Mouse (Mus musculus) midbrain, embryonic 10.5 days (tissue): Measurements from ENCODE around the gene Msh2. TPM values are rescaled to one million over a fixed set of nuclear protein-coding genes. Genes with fewer than 3 reads are reported as not detected.
"Not testable (repeated sequence)": the region's sequence is repeated elsewhere in the genome, so short reads cannot be mapped to it uniquely, and the experiment has no call there.

Experiments used
- DNase-seq: peaks from one replicate; pipeline ENCODE4 v3.0.0-alpha.2; 2017; ENCODE audit warnings: low spot score
- H3K27ac ChIP-seq: fragments of 300-500 bp; sonication (generic); replicated peaks from 2 replicates; pipeline ENCODE4 v1.5.1; 2016; ENCODE audit warnings: mild to moderate bottlenecking
- H3K27me3 ChIP-seq: fragments of 300-500 bp; sonication (generic); 2 replicates; pipeline ENCODE4 v1.6.1; 2016; ENCODE audit warnings: low read depth, mild to moderate bottlenecking; ENCODE audit not compliant: poor library complexity, severe bottlenecking
- H3K36me3 ChIP-seq: fragments of 300-500 bp; sonication (generic); 2 replicates; pipeline ENCODE4 v1.6.1; 2016; ENCODE audit warnings: mild to moderate bottlenecking, moderate library complexity
- H3K4me1 ChIP-seq: fragments of 300-500 bp; sonication (generic); 2 replicates; pipeline ENCODE4 v1.6.1; 2016
- H3K4me3 ChIP-seq: fragments of 300-500 bp; sonication (generic); 2 replicates; pipeline ENCODE4 v1.5.1; 2016; ENCODE audit warnings: mild to moderate bottlenecking, moderate library complexity
- H3K9me3 ChIP-seq: fragments of 300-500 bp; sonication (generic); replicated peaks from 2 replicates; pipeline ENCODE4 v1.6.1; 2016; ENCODE audit warnings: mild to moderate bottlenecking
- WGBS: fragments of 180-500 bp; shearing (Covaris S2); methylation state at CpG from one replicate; pipeline ENCODE4 v1.1.7; 2016; 5-methylcytosine and 5-hydroxymethylcytosine counted together
- polyA plus RNA-seq: library from polyadenylated mRNA; unstranded; fragments of >200 nt; fragmentation: Nextera tagmentation; extraction: Ambion mirVana; gene quantifications from 2 replicates; pipeline ENCODE4 v1.2.1, GENCODE M21; 2016

Gene Msh2
- polyA plus RNA-seq, 1 experiment from 2014 or later = 141 TPM

DNA sequence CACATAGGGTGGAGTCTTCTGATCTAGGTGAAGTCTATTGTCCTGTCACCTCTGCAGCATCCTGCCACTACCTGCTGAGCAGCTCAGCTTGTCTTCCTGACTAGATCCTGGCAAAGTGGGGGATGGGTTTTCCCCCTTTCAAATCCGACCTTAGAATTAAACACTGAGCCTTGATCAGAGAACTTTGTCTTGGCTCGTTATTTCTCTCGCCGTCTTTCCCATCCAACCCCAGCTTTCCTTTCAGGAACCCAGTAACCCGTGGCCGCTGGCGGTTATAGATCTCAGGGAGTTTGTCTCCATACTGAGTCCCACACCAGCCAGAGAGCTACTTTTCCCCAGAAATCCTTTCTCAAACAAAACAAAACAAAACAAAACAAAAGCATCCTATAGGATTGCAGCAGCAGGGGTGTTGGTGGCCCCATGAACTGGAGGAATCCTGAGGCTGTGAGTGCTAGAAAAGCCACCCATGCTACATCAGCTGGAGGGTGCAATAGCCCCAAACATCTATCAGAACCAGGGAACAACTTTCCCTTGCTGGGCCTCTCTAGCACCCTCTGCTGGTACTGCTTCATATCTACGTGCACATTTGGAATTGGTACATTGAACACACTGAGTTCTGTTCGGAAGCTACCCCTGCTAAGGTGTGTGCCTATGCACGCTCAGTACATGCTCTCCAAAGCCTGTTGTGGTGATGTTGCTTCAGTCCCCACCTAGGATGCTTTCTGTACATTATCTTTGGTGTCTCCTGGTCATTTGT is 6.9 kb upstream of the Msh2 start:
- WGBS = 85% methylated on average over 10 of the region's 10 CpGs
- H3K4me1 ChIP-seq = no peaks in the 10 kb centered on the region
- no peak overlapping the region for H3K27ac ChIP-seq
- DNase-seq = peak; percentile 45
- peaks cover 9% of the 10 kb centered on the region; the same call in 1 of the 2 replicates for H3K9me3 ChIP-seq
- H3K4me3 ChIP-seq = no peak overlapping the region
- no peaks in the 10 kb centered on the region for H3K27me3 ChIP-seq
- H3K36me3 ChIP-seq = no peaks in the 10 kb centered on the region

DNA sequence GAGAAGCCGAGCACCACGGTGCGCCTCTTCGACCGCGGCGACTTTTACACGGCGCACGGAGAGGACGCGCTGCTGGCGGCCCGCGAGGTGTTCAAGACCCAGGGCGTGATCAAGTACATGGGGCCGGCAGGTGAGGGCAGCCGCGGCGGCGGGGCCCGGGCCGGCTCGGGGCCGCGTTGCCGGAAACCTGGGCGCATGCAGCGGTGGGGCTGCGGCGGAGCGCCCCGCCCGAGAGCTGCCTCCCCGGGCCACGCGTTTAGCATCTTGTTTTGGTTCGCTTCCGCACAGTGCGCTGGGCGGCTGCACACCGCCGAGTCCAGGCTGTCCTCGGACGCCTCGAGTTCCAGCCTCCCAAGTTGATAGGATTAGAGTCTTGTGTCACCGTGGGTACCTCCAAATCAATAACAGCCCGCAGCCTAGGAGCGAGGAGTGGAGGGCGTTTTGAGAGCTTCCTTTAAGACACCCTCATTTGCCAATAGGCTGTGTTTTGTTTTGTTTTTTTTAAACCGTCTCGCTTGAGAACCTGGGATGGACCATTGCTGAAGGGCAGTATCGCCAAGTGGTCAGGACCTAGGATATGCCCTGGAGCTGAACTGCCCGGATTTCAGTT is 652 bp downstream of the Msh2 start:
- DNase-seq = peak; percentile 67
- peak overlapping the region; percentile 95 for H3K27ac ChIP-seq

GRCm38 (mm10) chr17:87676916-87677474 is 4.9 kb downstream of the Msh2 start:
- Histone ChIP-seq H3K4me1 (peaks cover 33% of the 10 kb centered on the region), H3K36me3 (peaks cover 77% of the 10 kb centered on the region)
- not testable (repeated sequence) for H3K4me3 ChIP-seq, H3K27me3 ChIP-seq, H3K9me3 ChIP-seq, H3K27ac ChIP-seq, DNase-seq
- 98% methylated on average over 1 of the region's 1 CpGs for WGBS

More for the DNA sequence above, 652 bp downstream of the Msh2 start:
- H3K4me1 ChIP-seq = peaks cover 40% of the 10 kb centered on the region
- H3K27me3 ChIP-seq = no peaks in the 10 kb centered on the region
- H3K36me3 ChIP-seq = peaks cover 38% of the 10 kb centered on the region
- under 1% methylated on average over 54 of the region's 54 CpGs for WGBS
- H3K4me3 ChIP-seq = peak overlapping the region; percentile 91
- 0 out of 2 replicates have a peak, but pooled peaks cover 9% of the 10 kb centered on the region for H3K9me3 ChIP-seq

GRCm38 (mm10) chr17:87677656-87678055 is 5.5 kb downstream of the Msh2 start:
- H3K9me3 ChIP-seq = 0 out of 2 replicates have a peak, but pooled peaks cover 9% of the 10 kb centered on the region
- WGBS = 95% methylated on average over 8 of the region's 8 CpGs
- H3K4me3 ChIP-seq = no peak overlapping the region
- peaks cover 83% of the 10 kb centered on the region for H3K36me3 ChIP-seq
- H3K4me1 ChIP-seq = peaks cover 30% of the 10 kb centered on the region
- no peak overlapping the region for H3K27ac ChIP-seq
- no peaks in the 10 kb centered on the region for H3K27me3 ChIP-seq
- DNase-seq = no peak

DNA sequence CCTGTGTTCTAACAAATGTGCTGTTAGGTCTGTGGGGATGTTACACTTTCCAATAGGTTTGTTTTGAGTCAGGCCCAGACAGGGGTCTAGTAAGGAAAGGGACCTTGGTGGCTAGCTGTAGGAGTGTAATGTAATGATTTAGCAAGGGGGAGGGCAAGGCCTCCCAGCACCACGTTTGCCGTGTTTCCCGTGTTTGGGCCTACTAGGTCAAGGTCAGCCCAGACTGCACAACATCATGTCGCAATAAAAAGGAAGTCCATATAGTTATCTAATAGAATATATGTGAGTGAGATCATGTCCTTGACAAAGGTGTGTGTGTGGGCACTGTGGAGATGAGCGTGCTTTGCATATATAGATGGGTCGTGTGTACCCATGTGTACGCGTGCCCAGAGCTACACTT is 17.1 kb downstream of the Msh2 start:
- WGBS = 95% methylated on average over 8 of the region's 8 CpGs
- Histone ChIP-seq H3K4me1 (no peaks in the 10 kb centered on the region), H3K27me3 (no peaks in the 10 kb centered on the region), H3K4me3 (no peak overlapping the region), H3K27ac (no peak overlapping the region), H3K9me3 (no peaks in the 10 kb centered on the region), H3K36me3 (peaks cover 96% of the 10 kb centered on the region)
- DNase-seq = no peak

GRCm38 (mm10) chr17:87691958-87692357 is 19.8 kb downstream of the Msh2 start:
- Histone ChIP-seq H3K36me3 (peaks cover 96% of the 10 kb centered on the region), H3K27ac (no peak overlapping the region), H3K9me3 (no peaks in the 10 kb centered on the region), H3K27me3 (no peaks in the 10 kb centered on the region), H3K4me3 (no peak overlapping the region), H3K4me1 (no peaks in the 10 kb centered on the region)
- WGBS = 91% methylated on average over 5 of the region's 5 CpGs
- peak; percentile 49 for DNase-seq

DNA sequence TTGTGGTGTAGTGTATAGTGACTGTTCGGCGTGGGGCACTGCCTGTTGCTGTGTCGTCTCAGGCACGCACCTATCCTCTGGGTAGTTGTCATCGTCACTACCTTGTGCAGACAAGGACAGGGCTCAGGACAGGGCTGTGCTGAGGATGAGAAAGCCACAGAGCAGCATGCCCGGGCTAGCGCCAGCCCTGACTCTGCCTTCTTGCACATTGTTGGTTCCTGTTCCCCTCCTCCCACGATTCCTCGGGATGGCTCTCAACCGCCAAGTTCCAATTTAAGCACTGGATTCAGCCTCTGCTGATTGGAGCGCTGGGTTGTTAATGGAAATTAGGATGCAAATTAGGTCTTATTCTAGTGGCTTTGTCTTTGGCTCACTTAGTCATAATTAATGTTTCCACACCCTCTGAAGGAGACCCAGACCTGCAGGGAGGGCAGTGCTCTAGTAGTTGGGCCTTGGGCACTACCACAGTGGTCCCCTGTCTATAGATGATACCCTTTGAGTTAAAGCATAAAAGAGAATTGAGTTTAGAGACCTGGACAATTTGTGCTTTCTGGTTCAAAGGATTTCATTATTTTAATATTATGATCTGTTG is 23.8 kb downstream of the Msh2 start:
- Histone ChIP-seq H3K36me3 (peaks cover 97% of the 10 kb centered on the region), H3K27ac (no peak overlapping the region), H3K27me3 (no peaks in the 10 kb centered on the region), H3K4me1 (peaks cover 3% of the 10 kb centered on the region; the same call in 1 of the 2 replicates), H3K4me3 (no peak overlapping the region), H3K9me3 (no peaks in the 10 kb centered on the region)
- WGBS = 97% methylated on average over 11 of the region's 11 CpGs
- no peak for DNase-seq

DNA sequence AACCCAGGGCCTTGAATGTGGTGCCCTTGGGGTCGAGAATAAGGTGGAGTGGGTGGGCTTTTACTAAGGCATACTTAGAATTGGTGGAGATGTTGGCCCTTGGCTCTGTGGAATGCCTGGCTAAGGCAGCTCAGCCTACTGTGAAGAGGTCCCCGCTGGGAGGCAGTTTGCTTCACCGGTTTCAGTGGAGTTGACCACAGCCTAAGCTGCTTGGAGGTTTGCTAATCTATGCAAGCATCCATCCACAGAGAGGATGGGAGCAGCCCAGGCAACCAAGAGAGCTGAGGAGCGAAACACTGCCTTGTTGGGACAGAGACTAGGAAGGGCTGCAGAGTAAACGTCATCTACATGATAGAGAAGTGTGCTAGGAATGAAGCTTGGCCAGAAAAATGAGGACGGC is 24.7 kb downstream of the Msh2 start:
- no peak overlapping the region for H3K27ac ChIP-seq
- H3K36me3 ChIP-seq = peaks cover 97% of the 10 kb centered on the region
- H3K27me3 ChIP-seq = no peaks in the 10 kb centered on the region
- 89% methylated on average over 6 of the region's 6 CpGs for WGBS
- no peaks in the 10 kb centered on the region for H3K9me3 ChIP-seq
- no peak overlapping the region for H3K4me3 ChIP-seq
- no peak for DNase-seq
- H3K4me1 ChIP-seq = peaks cover 3% of the 10 kb centered on the region; the same call in 1 of the 2 replicates

DNA sequence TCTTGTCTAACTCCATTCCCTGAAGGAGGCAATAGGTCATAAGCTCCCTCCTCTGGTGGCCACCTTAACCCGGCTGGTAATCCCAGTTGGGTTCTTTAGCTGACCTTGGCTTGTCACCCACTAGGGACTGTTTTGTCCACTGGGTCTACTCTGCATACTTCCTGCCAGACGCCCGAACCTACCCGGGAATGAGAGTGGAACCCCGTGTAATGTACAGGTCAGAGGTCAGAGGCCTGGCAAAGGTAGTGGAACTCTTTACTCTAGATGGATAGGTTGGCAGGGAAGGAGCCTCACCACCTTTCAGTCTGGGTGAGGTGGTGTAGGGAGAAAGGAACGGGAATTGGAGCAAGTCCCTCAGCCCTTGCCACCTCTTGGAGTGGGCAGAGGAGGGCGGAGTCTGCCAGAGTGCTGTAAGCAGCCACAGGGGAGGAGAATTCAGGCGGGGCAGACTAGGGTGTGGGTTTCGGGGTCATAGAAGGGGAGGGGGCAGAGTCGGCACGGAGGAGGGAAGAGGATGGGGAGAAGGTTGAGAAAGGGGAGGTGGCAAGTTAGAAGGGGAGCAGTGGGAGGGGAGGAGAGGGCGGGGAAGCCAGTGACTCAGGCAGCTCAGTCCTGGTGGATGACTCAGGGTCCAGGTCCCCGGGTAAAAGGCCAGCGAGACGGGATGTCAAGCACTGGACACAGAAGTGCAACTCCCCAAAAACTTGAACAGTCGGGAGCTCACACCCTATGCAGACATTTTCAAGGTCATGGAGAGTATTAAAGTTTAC is 27.1 kb downstream of the Msh2 start:
- Histone ChIP-seq H3K36me3 (peaks cover 99% of the 10 kb centered on the region), H3K9me3 (no peaks in the 10 kb centered on the region), H3K27me3 (no peaks in the 10 kb centered on the region), H3K4me3 (no peak overlapping the region), H3K27ac (no peak overlapping the region), H3K4me1 (peaks cover 3% of the 10 kb centered on the region; the same call in 1 of the 2 replicates)
- 90% methylated on average over 16 of the region's 16 CpGs for WGBS
- no peak for DNase-seq

DNA sequence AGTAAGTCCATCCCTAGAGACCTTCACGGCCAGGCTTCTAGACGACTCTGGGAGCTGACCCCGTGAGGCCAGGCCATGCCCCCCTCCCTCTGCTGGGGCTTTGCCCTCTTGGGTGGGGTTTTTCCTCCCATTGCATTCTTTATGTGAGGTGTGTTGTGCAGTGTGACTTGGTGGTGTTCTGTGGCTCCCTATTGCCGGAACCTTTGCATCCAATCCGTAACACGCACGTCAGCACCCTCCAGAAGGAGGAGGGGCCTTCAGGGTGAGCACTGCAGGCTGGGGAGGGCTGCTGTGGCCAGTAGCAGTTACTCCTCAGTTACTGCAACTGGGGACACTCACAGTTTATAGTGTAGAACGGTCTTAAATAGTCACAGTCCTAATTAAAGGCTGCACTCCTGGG is 28.0 kb downstream of the Msh2 start:
- Histone ChIP-seq H3K27ac (0 out of 2 replicates have a peak overlapping the region, but pooled peaks have one; percentile 28), H3K9me3 (no peaks in the 10 kb centered on the region), H3K36me3 (peaks cover 98% of the 10 kb centered on the region), H3K4me3 (no peak overlapping the region), H3K27me3 (no peaks in the 10 kb centered on the region), H3K4me1 (peaks cover 3% of the 10 kb centered on the region; the same call in 1 of the 2 replicates)
- DNase-seq = no peak
- WGBS = 86% methylated on average over 8 of the region's 8 CpGs

DNA sequence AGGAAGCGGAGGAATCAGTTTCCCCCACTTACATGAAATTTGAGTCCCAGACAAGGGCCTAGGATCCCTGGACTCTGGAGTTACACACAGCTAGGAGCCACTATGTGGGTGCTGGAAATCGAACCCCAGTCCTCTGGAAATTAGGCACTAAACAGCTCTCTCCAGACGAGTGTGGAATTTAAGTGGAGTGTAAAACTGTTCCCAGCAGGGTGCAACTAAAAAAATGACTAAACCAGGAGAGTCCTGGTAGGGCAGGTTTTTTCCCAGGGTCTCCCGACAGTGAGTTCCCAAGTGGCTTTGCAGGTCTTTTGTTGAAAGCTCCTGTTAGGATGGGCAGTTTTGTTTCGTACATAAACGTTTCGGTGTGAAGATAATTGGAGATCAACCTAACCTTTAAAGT is 52.6 kb downstream of the Msh2 start:
- 92% methylated on average over 7 of the region's 7 CpGs for whole genome bisulfite sequencing
- Histone ChIP-seq H3K4me1 (no peaks in the 10 kb centered on the region), H3K36me3 (peaks cover 77% of the 10 kb centered on the region)

More for the DNA sequence above, 52.6 kb downstream of the Msh2 start:
- Histone ChIP-seq H3K27ac (no peak overlapping the region), H3K9me3 (peaks cover 11% of the 10 kb centered on the region; the same call in 1 of the 2 replicates), H3K27me3 (no peaks in the 10 kb centered on the region), H3K4me3 (no peak overlapping the region)
- no peak for DNase-seq
